ENCODE assay signal across 9 mouse cellular contexts in the genomic region with DNA sequence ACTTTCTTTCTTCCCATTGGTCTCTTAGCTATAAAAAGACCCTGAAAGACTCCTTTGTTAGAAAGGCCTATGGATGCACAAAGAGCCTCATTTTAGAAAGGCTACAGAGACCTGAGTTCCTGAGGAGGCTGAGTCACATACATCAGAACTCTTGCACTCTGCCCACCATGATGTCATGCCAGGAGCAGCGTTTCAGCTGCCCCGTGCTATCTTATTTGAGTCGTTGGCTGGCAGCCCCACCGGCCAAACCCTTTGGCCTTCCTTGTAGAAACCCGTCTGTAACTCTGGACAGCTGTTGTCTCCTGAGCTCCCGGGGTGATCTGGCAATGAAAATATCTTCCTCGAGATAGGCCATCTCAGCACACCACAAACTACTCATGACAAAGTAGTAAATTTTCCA. TPM values are rescaled to one million over a fixed set of nuclear protein-coding genes. Genes with fewer than 3 reads are reported as not detected.
DNase-seq lines count a peak whose midpoint lies in the region; ATAC-seq and TF ChIP-seq lines count a peak whose summit lies in the region.
"Had no signal": no experiment of that assay in that cellular context is flagged by ENCODE, and none has a peak within 500 bp of the region (broad histone marks: within the 10 kb centered on the region; RNA-seq: fewer than 3 reads in every experiment).

No protein-coding gene starts in this region.

- no peak overlapping the region for H3ac ChIP-seq in myocyte (ENCODE audit: control insufficient read depth, insufficient read length)

- no peak overlapping the region for H3K27ac ChIP-seq in gastrocnemius, adult 2 months
- peak overlapping the region; percentile 49; the same call in 1 of the 2 replicates for H3K27ac ChIP-seq in midbrain, embryonic 16.5 days (ENCODE audit: low read length)
- no peak overlapping the region for H3K27ac ChIP-seq in midbrain, postnatal 0 days (ENCODE audit: low read depth, low read length)
- H3K27ac ChIP-seq in heart, embryonic 10.5 days, result 0 out of 2 replicates have a peak overlapping the region, but pooled peaks have one; percentile 22

- no peak overlapping the region for H3K4me2 ChIP-seq in midbrain, embryonic 16.5 days (ENCODE audit: low read length)
- H3K4me2 ChIP-seq in midbrain, postnatal 0 days (ENCODE audit: low read depth, low read length, poor library complexity, severe bottlenecking), result no peak overlapping the region
- peak overlapping the region; percentile 56 for H3K4me2 ChIP-seq in myocyte (ENCODE audit: low read depth)

- no peaks in the 10 kb centered on the region for H3K27me3 ChIP-seq in midbrain, embryonic 16.5 days (ENCODE audit: control insufficient read depth, insufficient read depth, low read depth, low read length)
- H3K27me3 ChIP-seq in midbrain, postnatal 0 days (ENCODE audit: insufficient read depth, low read length), result no peaks in the 10 kb centered on the region
- H3K27me3 ChIP-seq in heart, embryonic 10.5 days (ENCODE audit: insufficient read depth, poor library complexity, severe bottlenecking), result no peaks in the 10 kb centered on the region
- no peaks in the 10 kb centered on the region for H3K27me3 ChIP-seq in myocyte (ENCODE audit: control insufficient read depth, insufficient read depth, insufficient read length)

- intact Hi-C loops in gastrocnemius, adult 2 months (cut with DNase I), result no loop called here

- no peaks in the 10 kb centered on the region for H3K9me3 ChIP-seq in midbrain, embryonic 16.5 days (replicated peaks; ENCODE audit: control insufficient read depth, low read length, poor library complexity, severe bottlenecking)
- no peaks in the 10 kb centered on the region for H3K9me3 ChIP-seq in midbrain, postnatal 0 days (ENCODE audit: low read length)
- no peaks in the 10 kb centered on the region for H3K9me3 ChIP-seq in heart, embryonic 10.5 days

- no peak for TF ChIP-seq POLR2A in myocyte (IDR thresholded peaks at IDR 0.05; ENCODE audit: insufficient read length, low read depth)

- H3K36me3 ChIP-seq in midbrain, embryonic 16.5 days (ENCODE audit: control insufficient read depth, insufficient read depth, low read length), result no peaks in the 10 kb centered on the region
- no peaks in the 10 kb centered on the region for H3K36me3 ChIP-seq in midbrain, postnatal 0 days (ENCODE audit: insufficient read depth, low read length)
- no peaks in the 10 kb centered on the region for H3K36me3 ChIP-seq in heart, embryonic 10.5 days
- no peaks in the 10 kb centered on the region for H3K36me3 ChIP-seq in myocyte (ENCODE audit: control insufficient read depth, insufficient read depth)

- no peaks in the 10 kb centered on the region for H3K79me2 ChIP-seq in myocyte (ENCODE audit: control insufficient read depth, insufficient read depth)

- no peak for TF ChIP-seq CTCF in gastrocnemius, adult 2 months (IDR thresholded peaks at IDR 0.05)
- TF ChIP-seq CTCF in midbrain, postnatal 0 days (IDR thresholded peaks at IDR 0.05), result no peak

- peaks cover 20% of the 10 kb centered on the region for H3K4me1 ChIP-seq in midbrain, embryonic 16.5 days (ENCODE audit: control insufficient read depth, insufficient read depth, low read length)
- H3K4me1 ChIP-seq in midbrain, postnatal 0 days (ENCODE audit: insufficient read depth, low read length), result no peaks in the 10 kb centered on the region
- peaks cover 9% of the 10 kb centered on the region for H3K4me1 ChIP-seq in heart, embryonic 10.5 days

- H3K9ac ChIP-seq in midbrain, embryonic 16.5 days (ENCODE audit: low read depth, low read length), result no peak overlapping the region
- H3K9ac ChIP-seq in midbrain, postnatal 0 days (replicated peaks; ENCODE audit: low read length, poor library complexity, severe bottlenecking), result no peak overlapping the region

- no peak; the same call in 1 of the 2 replicates for ATAC-seq in midbrain, embryonic 16.5 days
- ATAC-seq in midbrain, postnatal 0 days (ENCODE audit: low FRiP score), result no peak

- DNase-seq in gastrocnemius, adult 2 months, result peak; percentile 41
- no peak for DNase-seq in gastrocnemius, adult 18-20 months (ENCODE audit: low spot score)
- no peak for DNase-seq in midbrain, postnatal 0 days (ENCODE audit: low spot score)
- DNase-seq in heart, embryonic 10.5 days (ENCODE audit: low spot score), result no peak
- no peak for DNase-seq in spleen, postnatal 36 days (ENCODE audit: low spot score in 2 of 2)
- DNase-seq in layer of hippocampus, adult 8-10 months (ENCODE audit: low spot score in 2 of 2), result no peak
- DNase-seq: thymus, adult 18-20 months had no signal

- H3K4me3 ChIP-seq in gastrocnemius, adult 2 months, result no peak overlapping the region
- H3K4me3 ChIP-seq in midbrain, embryonic 16.5 days (ENCODE audit: low read depth, low read length), result no peak overlapping the region
- no peak overlapping the region for H3K4me3 ChIP-seq in midbrain, postnatal 0 days (ENCODE audit: low read depth, low read length)
- H3K4me3 ChIP-seq in heart, embryonic 10.5 days, result no peak overlapping the region
- H3K4me3 ChIP-seq in myocyte, result no peak overlapping the region

- WGBS in midbrain, embryonic 16.5 days, result 51% methylated on average over 7 of the region's 7 CpGs
- WGBS in midbrain, postnatal 0 days, result 70% methylated on average over 7 of the region's 7 CpGs
- 57% methylated on average over 7 of the region's 7 CpGs for WGBS in heart, embryonic 10.5 days

TF ChIP-seq in myocyte, 11 proteins besides CTCF, POLR2A, EP300 and RAD21:
- TF ChIP-seq MYOD1 (IDR thresholded peaks at IDR 0.05; ENCODE audit: control insufficient read depth in 1 of 3, insufficient read length in 2 of 3, low read depth in 2 of 3), result peak; percentile 80 to 96 (median 91)
- peak; percentile 67 for TF ChIP-seq TCF3 (IDR thresholded peaks at IDR 0.05; ENCODE audit: insufficient read length, low read depth)
- TF ChIP-seq CEBPB (IDR thresholded peaks at IDR 0.05; ENCODE audit: insufficient read depth, poor library complexity, severe bottlenecking), result peak; percentile 68
- TF ChIP-seq TCF12 (IDR thresholded peaks at IDR 0.05; ENCODE audit: insufficient read depth, poor library complexity, severe bottlenecking), result peak; percentile 88
- no peak for TF ChIP-seq REST (IDR thresholded peaks at IDR 0.05; ENCODE audit: insufficient read depth, insufficient read length)
- TF ChIP-seq MYOG (IDR thresholded peaks at IDR 0.05; ENCODE audit: control insufficient read depth in 1 of 3, insufficient read depth in 1 of 3, insufficient read length in 2 of 3, low read depth in 2 of 3), result peak; percentile 54 to 96 (median 89)
- no peak for TF ChIP-seq USF1 (IDR thresholded peaks at IDR 0.05; ENCODE audit: low read depth)

RNA-seq across cellular contexts. Expression of a gene that starts 3.6 kb away (rescaled TPM):
- total RNA-seq in gastrocnemius, adult 2 months (2021), result 100 to 1,000 TPM; 109 to 126 TPM
- 100 to 1,000 TPM; 110 to 122 TPM for total RNA-seq in gastrocnemius, adult 18-20 months (2021)
- polyA plus RNA-seq in midbrain, embryonic 16.5 days (2015; fragmentation: Nextera tagmentation; extraction: Ambion mirVana), result 3.6 and 4.0 TPM in 2 replicates
- 20.2 and 50.0 TPM in 2 replicates for total RNA-seq in midbrain, postnatal 0 days (2014; rRNA removed)
- 2.0 and 4.3 TPM in 2 replicates for polyA plus RNA-seq in midbrain, postnatal 0 days (2015; fragmentation: Nextera tagmentation; extraction: Ambion mirVana)
- polyA plus RNA-seq in heart, embryonic 10.5 days (2016; fragmentation: Nextera tagmentation; extraction: Ambion mirVana), result 2.8 and 5.4 TPM in 2 replicates
- polyA plus RNA-seq in myocyte (2012; fragmentation: generic; extraction: Trizol), result 4,315 TPM
- 10 to 100 TPM; 68.0 to 99.9 (median 83.6) TPM for total RNA-seq in layer of hippocampus, adult 8-10 months (2022)

Comparison
In these comparisons a context has a peak if more than half of its experiments do, and no peak if none do; other contexts are left out.
1. H3K27ac ChIP-seq: peak in midbrain, embryonic 16.5 days (single experiment) and heart, embryonic 10.5 days (single experiment); none in gastrocnemius, adult 2 months (single experiment) and midbrain, postnatal 0 days (single experiment).